Mouse (Mus musculus) neural tube, embryonic 12.5 days (tissue): ENCODE results near the gene Sar1a. TPM values are rescaled to one million over a fixed set of nuclear protein-coding genes. Genes with fewer than 3 reads are reported as not detected.

Experiments
- ATAC-seq: fragments of 200-750 bp; cut with Nextera tagmentation; 2 replicates; pipeline ENCODE4 v1.8.0; 2017; ENCODE audit warnings: low read depth, mild to moderate bottlenecking, moderate TSS enrichment, moderate library complexity; ENCODE audit not compliant: low FRiP score
- H3K27ac ChIP-seq: fragments of 300-500 bp; sonication (generic); 2 replicates; pipeline ENCODE4 v1.5.1; 2016
- H3K27me3 ChIP-seq: fragments of 300-500 bp; sonication (generic); replicated peaks from 2 replicates; pipeline ENCODE4 v1.6.1; 2016; ENCODE audit warnings: mild to moderate bottlenecking
- H3K36me3 ChIP-seq: fragments of 300-500 bp; sonication (generic); 2 replicates; pipeline ENCODE4 v1.6.1; 2016; ENCODE audit warnings: mild to moderate bottlenecking
- H3K4me1 ChIP-seq: fragments of 300-500 bp; sonication (generic); 2 replicates; pipeline ENCODE4 v1.6.1; 2016
- H3K4me2 ChIP-seq: fragments of 300-500 bp; sonication (generic); replicated peaks from 2 replicates; pipeline ENCODE4 v1.6.1; 2016; ENCODE audit warnings: mild to moderate bottlenecking
- H3K4me3 ChIP-seq: fragments of 300-500 bp; sonication (generic); 2 replicates; pipeline ENCODE4 v1.5.1; 2016
- H3K9ac ChIP-seq: fragments of 300-500 bp; sonication (generic); 2 replicates; pipeline ENCODE4 v1.6.1; 2016; ENCODE audit warnings: mild to moderate bottlenecking
- H3K9me3 ChIP-seq: fragments of 300-500 bp; sonication (generic); 2 replicates; pipeline ENCODE4 v1.6.1; 2016; ENCODE audit warnings: mild to moderate bottlenecking
- WGBS: fragments of 180-500 bp; shearing (Covaris S2); methylation state at CpG from one replicate; pipeline ENCODE4 v1.1.7; 2016; 5-methylcytosine and 5-hydroxymethylcytosine counted together
- polyA plus RNA-seq: library from polyadenylated mRNA; unstranded; fragments of >200 nt; fragmentation: Nextera tagmentation; extraction: Ambion mirVana; gene quantifications from 2 replicates; pipeline ENCODE4 v1.2.1, GENCODE M21; 2016

Gene Sar1a
- polyA plus RNA-seq, 1 experiment from 2014 or later = 212 TPM

DNA sequence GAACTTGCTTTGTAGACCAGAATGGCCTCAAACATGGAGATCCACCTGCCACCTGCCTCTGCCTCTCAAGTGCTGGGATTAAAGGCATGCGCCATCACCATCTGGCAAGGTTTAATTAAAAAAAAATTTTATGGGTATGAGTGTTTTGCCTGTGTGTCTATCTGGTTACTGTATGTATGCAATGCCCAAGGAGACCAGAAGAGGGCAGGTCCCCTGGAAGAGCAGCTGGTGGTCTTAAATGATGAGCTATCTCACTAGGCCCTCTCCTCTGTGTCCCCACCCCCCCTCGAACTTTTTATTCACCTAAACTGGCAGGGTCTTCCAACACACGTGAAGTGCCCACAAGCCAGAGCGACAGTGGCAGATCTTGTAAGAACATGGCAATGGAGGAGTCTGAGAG lies 61.8 kb downstream of the Sar1a start:
- peaks cover 99% of the 10 kb centered on the region for H3K36me3 ChIP-seq
- H3K9ac ChIP-seq = no peak overlapping the region
- WGBS = 89% methylated on average over 4 of the region's 4 CpGs
- ATAC-seq = no peak
- no peak overlapping the region for H3K4me2 ChIP-seq
- H3K27ac ChIP-seq = no peak overlapping the region
- no peaks in the 10 kb centered on the region for H3K4me1 ChIP-seq
- no peak overlapping the region for H3K4me3 ChIP-seq
- H3K27me3 ChIP-seq = no peaks in the 10 kb centered on the region
- H3K9me3 ChIP-seq = no peaks in the 10 kb centered on the region

DNA sequence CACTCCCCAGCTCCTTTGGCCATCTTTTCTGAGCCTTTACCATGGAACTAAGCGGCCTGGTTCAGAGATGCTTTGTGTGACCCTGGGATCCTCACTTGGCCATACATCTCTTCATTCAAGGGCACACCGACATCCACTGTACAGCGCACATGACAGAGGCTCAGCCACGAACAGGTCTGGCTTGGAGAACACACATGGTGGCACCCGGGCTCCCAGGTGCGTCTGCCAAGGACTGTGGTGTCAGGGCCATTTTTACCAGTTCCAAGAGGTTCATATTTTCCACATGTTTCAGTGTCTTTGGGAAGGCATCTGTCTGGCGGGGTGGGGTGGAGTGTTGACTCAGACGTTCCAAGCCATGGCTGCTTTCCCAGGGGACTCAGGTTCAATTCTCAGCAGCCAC lies 62.2 kb downstream of the Sar1a start:
- Histone ChIP-seq H3K27ac (no peak overlapping the region), H3K4me3 (no peak overlapping the region), H3K9ac (no peak overlapping the region), H3K27me3 (no peaks in the 10 kb centered on the region), H3K36me3 (peaks cover 99% of the 10 kb centered on the region), H3K9me3 (no peaks in the 10 kb centered on the region), H3K4me2 (no peak overlapping the region), H3K4me1 (no peaks in the 10 kb centered on the region)
- WGBS = 94% methylated on average over 8 of the region's 8 CpGs
- no peak for ATAC-seq

Other genes with a start within 250 kb of the Sar1a start
- gene Eif4ebp2, start 227.6 kb upstream of the Sar1a start, polyA plus RNA-seq = 52.0 and 64.9 TPM in 2 replicates
- gene Lrrc20, start 204.5 kb upstream of the Sar1a start, polyA plus RNA-seq = 12.6 and 13.2 TPM in 2 replicates
- gene Npffr1, start 84.8 kb upstream of the Sar1a start, polyA plus RNA-seq = 0.22 and 0.25 TPM in 2 replicates
- gene Ppa1, start 31.7 kb upstream of the Sar1a start, polyA plus RNA-seq = 207 and 219 TPM in 2 replicates
- 38.6 and 40.9 TPM in 2 replicates for gene Tysnd1, start 15.2 kb downstream of the Sar1a start, polyA plus RNA-seq
- gene Aifm2, start 35.0 kb downstream of the Sar1a start, polyA plus RNA-seq = 9.4 and 10.7 TPM in 2 replicates
- gene H2afy2, start 103.8 kb downstream of the Sar1a start, polyA plus RNA-seq = 333 and 346 TPM in 2 replicates